Mouse (Mus musculus) limb, embryonic 12.5 days (tissue): ENCODE data around the gene Necap1. TPM values are rescaled to one million over a fixed set of nuclear protein-coding genes. Genes with fewer than 3 reads are reported as not detected.

Experiments
- ATAC-seq: fragments of 200-750 bp; cut with Nextera tagmentation; 2 replicates; pipeline ENCODE4 v1.8.0; 2017; ENCODE audit warnings: low read depth, moderate TSS enrichment; ENCODE audit not compliant: insufficient number of reproducible peaks, insufficient read depth, low FRiP score, low TSS enrichment
- H3K27ac ChIP-seq: fragments of 300-500 bp; sonication (generic); 2 replicates; pipeline ENCODE4 v1.5.1; 2016; ENCODE audit warnings: mild to moderate bottlenecking, moderate library complexity
- H3K27me3 ChIP-seq: fragments of 300-500 bp; sonication (generic); 2 replicates; pipeline ENCODE4 v1.6.1; 2016; ENCODE audit warnings: mild to moderate bottlenecking, moderate library complexity
- H3K36me3 ChIP-seq: fragments of 300-500 bp; sonication (generic); 2 replicates; pipeline ENCODE4 v1.6.1; 2016; ENCODE audit warnings: mild to moderate bottlenecking, moderate library complexity
- H3K4me1 ChIP-seq: fragments of 300-500 bp; sonication (generic); replicated peaks from 2 replicates; pipeline ENCODE4 v1.6.1; 2016
- H3K4me2 ChIP-seq: fragments of 300-500 bp; sonication (generic); 2 replicates; pipeline ENCODE4 v1.6.1; 2016; ENCODE audit warnings: mild to moderate bottlenecking, moderate library complexity
- H3K4me3 ChIP-seq: fragments of 300-500 bp; sonication (generic); replicated peaks from 2 replicates; pipeline ENCODE4 v1.5.1; 2016; ENCODE audit warnings: mild to moderate bottlenecking
- H3K9ac ChIP-seq: fragments of 300-500 bp; sonication (generic); replicated peaks from 2 replicates; pipeline ENCODE4 v1.6.1; 2016; ENCODE audit warnings: mild to moderate bottlenecking, moderate library complexity
- H3K9me3 ChIP-seq: fragments of 300-500 bp; sonication (generic); 2 replicates; pipeline ENCODE4 v1.6.1; 2016; ENCODE audit warnings: mild to moderate bottlenecking, moderate library complexity
- WGBS: fragments of 180-500 bp; shearing (Covaris S2); methylation state at CpG from one replicate; pipeline ENCODE4 v1.1.7; 2016; 5-methylcytosine and 5-hydroxymethylcytosine counted together
- polyA plus RNA-seq: library from polyadenylated mRNA; unstranded; fragments of >200 nt; fragmentation: Nextera tagmentation; extraction: Ambion mirVana; gene quantifications from 2 replicates; pipeline ENCODE4 v1.2.1, GENCODE M21; 2016

The Necap1 gene
- polyA plus RNA-seq, 1 experiment from 2014 or later = 61.8 TPM

DNA sequence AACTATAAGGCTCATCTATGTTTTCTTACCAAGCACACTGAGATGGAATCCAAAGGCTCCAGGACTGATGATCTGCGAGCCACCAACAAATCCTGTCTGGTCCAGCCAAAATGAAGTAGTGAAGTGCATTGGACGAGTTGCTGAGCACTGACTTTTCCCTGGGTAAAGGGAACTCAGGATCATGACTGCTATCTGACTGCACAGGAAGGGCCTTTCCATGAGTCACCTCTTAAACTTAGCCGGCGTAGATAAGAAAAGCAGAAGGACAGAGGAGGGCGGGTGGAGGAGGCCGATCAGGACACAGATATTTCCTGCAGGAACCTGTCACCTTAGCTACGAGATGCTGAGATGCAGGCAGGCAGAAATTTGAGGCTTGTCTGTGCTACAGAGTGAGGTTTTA is 18.3 kb upstream of the Necap1 start, which contains the start of gene C3ar1:
C3ar1 (minus strand) TSS at position 207 of the 400 bp plus-strand sequence.
- no peak within 1 kb of the TSS for H3K4me3 ChIP-seq
- WGBS = 78% methylated on average over 7 of the region's 7 CpGs
- 0 out of 2 replicates have a peak, but pooled peaks cover 5% of the 10 kb centered on the region for H3K9me3 ChIP-seq
- H3K9ac ChIP-seq = no peak within 1 kb of the TSS
- H3K27me3 ChIP-seq = no peaks in the 10 kb centered on the region
- H3K27ac ChIP-seq = no peak within 1 kb of the TSS
- no peaks in the 10 kb centered on the region for H3K4me1 ChIP-seq
- H3K4me2 ChIP-seq = no peak within 1 kb of the TSS
- H3K36me3 ChIP-seq = no peaks in the 10 kb centered on the region
- ATAC-seq = no peak

GRCm38 (mm10) chr6:122862434-122862833 is 11.8 kb upstream of the Necap1 start:
- Histone ChIP-seq H3K36me3 (no peaks in the 10 kb centered on the region), H3K4me1 (no peaks in the 10 kb centered on the region), H3K27me3 (no peaks in the 10 kb centered on the region), H3K27ac (no peak overlapping the region), H3K9ac (no peak overlapping the region), H3K4me2 (no peak overlapping the region), H3K9me3 (peaks cover 17% of the 10 kb centered on the region), H3K4me3 (no peak overlapping the region)
- no peak for ATAC-seq
- 80% methylated on average over 6 of the region's 6 CpGs for WGBS

DNA sequence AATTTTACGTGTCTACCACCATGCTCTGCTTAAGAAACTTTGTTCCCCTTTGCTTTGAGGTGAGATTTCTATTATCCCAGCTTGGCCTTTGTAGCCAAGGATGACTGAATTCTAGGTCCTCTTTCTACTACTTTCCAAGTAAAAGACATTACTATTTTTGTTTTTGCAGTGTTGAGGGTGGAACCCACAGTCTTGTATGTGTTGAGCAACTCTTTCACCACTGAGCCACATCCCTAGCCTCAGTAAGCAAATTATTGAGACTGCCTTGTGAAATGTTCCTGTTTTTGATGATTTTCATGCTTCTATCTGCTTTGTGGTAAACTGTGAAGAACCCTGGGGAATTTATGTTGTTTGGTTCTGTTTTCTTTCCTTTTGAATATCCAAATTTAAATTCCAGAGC is 11.4 kb upstream of the Necap1 start:
- Histone ChIP-seq H3K9me3 (peaks cover 17% of the 10 kb centered on the region), H3K36me3 (no peaks in the 10 kb centered on the region), H3K27me3 (no peaks in the 10 kb centered on the region), H3K9ac (no peak overlapping the region), H3K4me3 (no peak overlapping the region), H3K27ac (no peak overlapping the region), H3K4me2 (no peak overlapping the region), H3K4me1 (no peaks in the 10 kb centered on the region)
- no peak for ATAC-seq
- 83% methylated on average over 1 of the region's 1 CpGs for WGBS

DNA sequence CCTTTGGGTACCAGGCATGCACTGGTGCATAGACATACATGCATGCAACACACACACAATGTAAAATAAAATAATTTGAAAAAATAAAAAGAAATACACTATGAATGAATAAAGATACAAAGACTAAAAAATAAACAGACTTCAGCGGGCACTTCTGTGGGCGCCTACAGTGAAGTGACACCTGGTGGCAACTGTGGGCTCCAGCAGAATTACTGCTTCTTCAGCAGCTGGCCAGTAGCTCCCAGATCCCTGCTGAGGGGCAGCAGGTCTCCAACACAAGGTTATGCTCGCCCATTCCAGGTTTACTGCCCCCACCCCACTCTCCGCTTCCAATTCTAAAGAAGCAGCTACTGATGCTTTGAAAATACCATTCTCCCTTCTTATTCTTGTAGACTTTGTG is 6.4 kb upstream of the Necap1 start:
- 61% methylated on average over 4 of the region's 4 CpGs for WGBS
- H3K36me3 ChIP-seq = no peaks in the 10 kb centered on the region

GRCm38 (mm10) chr6:122869846-122870245 is 4.4 kb upstream of the Necap1 start:
- Histone ChIP-seq H3K9me3 (no peaks in the 10 kb centered on the region), H3K27ac (no peak overlapping the region), H3K36me3 (no peaks in the 10 kb centered on the region), H3K27me3 (peaks cover 2% of the 10 kb centered on the region; the same call in 1 of the 2 replicates), H3K4me2 (no peak overlapping the region), H3K4me1 (no peaks in the 10 kb centered on the region), H3K4me3 (no peak overlapping the region), H3K9ac (no peak overlapping the region)
- no peak for ATAC-seq
- 80% methylated on average over 11 of the region's 11 CpGs for WGBS

More for the DNA sequence above, 6.4 kb upstream of the Necap1 start:
- no peak for ATAC-seq
- Histone ChIP-seq H3K9me3 (no peaks in the 10 kb centered on the region), H3K9ac (no peak overlapping the region), H3K4me3 (no peak overlapping the region), H3K4me1 (no peaks in the 10 kb centered on the region), H3K4me2 (no peak overlapping the region), H3K27ac (no peak overlapping the region), H3K27me3 (peaks cover 2% of the 10 kb centered on the region; the same call in 1 of the 2 replicates)

DNA sequence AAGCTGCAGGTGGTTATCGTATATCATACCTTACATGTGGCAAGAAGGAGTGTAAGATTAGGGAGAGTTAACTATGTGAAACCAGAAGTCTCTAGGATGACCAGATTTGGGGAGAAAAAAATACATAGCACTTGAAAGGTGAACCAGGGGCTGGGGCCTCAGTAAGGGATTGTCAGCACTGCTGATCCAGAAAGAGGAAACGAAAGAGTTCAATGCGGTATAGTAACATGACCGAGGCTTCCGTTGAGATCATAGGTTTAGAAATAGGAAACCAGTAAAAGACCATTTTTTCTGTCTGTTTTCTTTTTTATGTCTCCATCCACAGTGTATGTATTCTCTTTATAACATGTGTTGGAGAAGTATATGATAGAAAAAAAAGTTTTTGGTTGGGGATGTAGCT is 1.5 kb upstream of the Necap1 start:
- peaks cover 2% of the 10 kb centered on the region; the same call in 1 of the 2 replicates for H3K27me3 ChIP-seq
- no peak overlapping the region for H3K27ac ChIP-seq
- no peak overlapping the region for H3K4me3 ChIP-seq
- no peak for ATAC-seq
- H3K9me3 ChIP-seq = no peaks in the 10 kb centered on the region
- WGBS = 94% methylated on average over 5 of the region's 5 CpGs
- H3K4me2 ChIP-seq = no peak overlapping the region
- H3K9ac ChIP-seq = no peak overlapping the region
- peaks cover 5% of the 10 kb centered on the region for H3K4me1 ChIP-seq
- peaks cover 14% of the 10 kb centered on the region for H3K36me3 ChIP-seq

DNA sequence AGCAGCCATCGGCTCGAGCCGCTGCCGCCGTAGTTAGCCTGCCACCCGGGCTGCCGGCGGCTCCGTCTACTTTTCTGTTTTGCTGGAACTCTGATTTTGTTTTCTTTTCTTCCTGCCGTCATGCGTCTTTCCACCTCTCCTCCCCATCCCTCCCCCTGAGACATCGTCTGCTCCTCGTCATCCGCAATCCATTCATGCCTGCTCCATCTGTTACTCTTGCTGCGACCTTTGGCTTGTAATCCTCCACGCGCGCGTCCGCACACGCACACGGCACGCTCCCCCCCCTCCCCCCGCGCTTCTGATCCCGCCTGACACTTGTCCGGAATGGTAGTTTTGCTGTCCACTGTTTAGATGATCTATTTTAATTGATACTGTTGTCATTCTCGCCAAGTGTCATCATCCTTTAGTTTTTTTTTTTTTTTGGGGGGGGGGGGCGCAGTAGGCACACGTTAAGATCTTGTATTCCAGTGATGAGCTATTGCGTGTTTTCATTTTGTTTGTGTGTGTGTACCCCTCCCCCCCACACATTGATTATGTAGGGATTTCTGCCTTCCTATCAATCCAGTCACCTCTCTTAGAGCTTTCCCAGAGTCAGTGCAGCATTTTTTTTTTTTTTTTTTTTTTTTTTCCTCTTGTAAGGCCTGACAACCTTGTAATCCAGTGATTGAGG is 581 bp downstream of the Necap1 start:
- peaks cover 34% of the 10 kb centered on the region for H3K36me3 ChIP-seq
- peaks cover 5% of the 10 kb centered on the region for H3K4me1 ChIP-seq
- ATAC-seq = peak; percentile 53; the same call in 1 of the 2 replicates
- H3K9me3 ChIP-seq = no peaks in the 10 kb centered on the region
- H3K4me2 ChIP-seq = peak overlapping the region; percentile 61
- peaks cover 2% of the 10 kb centered on the region; the same call in 1 of the 2 replicates for H3K27me3 ChIP-seq
- WGBS = 1% methylated on average over 31 of the region's 31 CpGs
- peak overlapping the region; percentile 81 for H3K4me3 ChIP-seq
- H3K27ac ChIP-seq = peak overlapping the region; percentile 90
- peak overlapping the region; percentile 78 for H3K9ac ChIP-seq

DNA sequence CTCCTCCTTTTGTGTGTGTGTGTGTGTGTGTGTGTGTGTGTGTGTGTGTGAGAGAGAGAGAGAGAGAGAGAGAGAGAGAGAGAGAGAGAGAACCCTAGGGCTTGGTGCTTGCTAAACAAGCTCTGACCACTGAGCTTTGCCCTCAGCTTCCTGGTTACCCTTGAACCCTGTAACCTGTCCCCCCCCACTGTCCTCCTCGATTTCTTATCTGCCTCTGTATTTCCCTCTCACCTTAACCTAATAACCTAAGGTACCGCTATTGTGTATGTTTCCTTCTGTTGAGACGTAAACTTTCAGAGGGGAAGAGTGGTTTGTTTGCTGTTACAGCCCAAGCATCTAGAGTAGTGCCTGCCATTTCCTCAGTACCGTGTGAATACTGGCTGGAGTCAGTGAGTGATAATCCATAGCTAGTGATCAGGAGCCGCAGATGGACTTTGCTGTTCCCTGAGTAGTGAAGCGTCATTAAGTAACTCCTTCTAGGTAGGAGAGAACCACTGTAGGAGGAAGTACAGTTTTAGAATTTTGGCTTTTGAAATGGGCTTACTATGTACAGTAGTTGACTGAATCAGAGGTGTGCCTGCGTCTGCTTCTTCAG is 5.0 kb downstream of the Necap1 start:
- Histone ChIP-seq H3K4me3 (no peak overlapping the region), H3K4me2 (no peak overlapping the region), H3K9me3 (no peaks in the 10 kb centered on the region), H3K27ac (no peak overlapping the region), H3K4me1 (peaks cover 5% of the 10 kb centered on the region), H3K36me3 (peaks cover 77% of the 10 kb centered on the region), H3K27me3 (no peaks in the 10 kb centered on the region), H3K9ac (no peak overlapping the region)
- no peak for ATAC-seq
- WGBS = 94% methylated on average over 7 of the region's 7 CpGs

- ATAC-seq = no peak
- Histone ChIP-seq H3K9me3 (no peaks in the 10 kb centered on the region), H3K4me3 (no peak overlapping the region), H3K9ac (no peak overlapping the region), H3K27ac (no peak overlapping the region), H3K27me3 (no peaks in the 10 kb centered on the region), H3K4me1 (peaks cover 5% of the 10 kb centered on the region), H3K36me3 (peaks cover 84% of the 10 kb centered on the region), H3K4me2 (no peak overlapping the region)
- WGBS = 91% methylated on average over 7 of the region's 7 CpGs
Observed at GRCm38 (mm10) chr6:122879781-122880505, 5.7 kb downstream of the Necap1 start.

GRCm38 (mm10) chr6:122881287-122881686 is 7.0 kb downstream of the Necap1 start:
- Histone ChIP-seq H3K9ac (no peak overlapping the region), H3K36me3 (peaks cover 92% of the 10 kb centered on the region), H3K27ac (no peak overlapping the region), H3K27me3 (no peaks in the 10 kb centered on the region), H3K4me2 (no peak overlapping the region), H3K9me3 (no peaks in the 10 kb centered on the region), H3K4me3 (no peak overlapping the region), H3K4me1 (no peaks in the 10 kb centered on the region)
- ATAC-seq = no peak
- WGBS = 93% methylated on average over 12 of the region's 12 CpGs

- no peaks in the 10 kb centered on the region for H3K9me3 ChIP-seq
- ATAC-seq = no peak
- H3K27me3 ChIP-seq = no peaks in the 10 kb centered on the region
- no peak overlapping the region for H3K4me3 ChIP-seq
- no peak overlapping the region for H3K27ac ChIP-seq
- 90% methylated on average over 9 of the region's 9 CpGs for WGBS
- H3K4me1 ChIP-seq = no peaks in the 10 kb centered on the region
- H3K9ac ChIP-seq = no peak overlapping the region
- H3K36me3 ChIP-seq = peaks cover 98% of the 10 kb centered on the region
- H3K4me2 ChIP-seq = no peak overlapping the region
Observed at GRCm38 (mm10) chr6:122883603-122884002, 9.3 kb downstream of the Necap1 start.
